Mouse (Mus musculus) embryonic fibroblast, embryonic 13.5 days (primary cell): ENCODE data around the gene Shh.

Source experiments
- CTCF ChIP-seq: IDR thresholded peaks from 2 replicates; pipeline ENCODE4 v1.5.1; 2011; ENCODE audit warnings: mild to moderate bottlenecking, control low read depth, low read length, moderate library complexity, borderline replicate concordance; ENCODE audit not compliant: insufficient read depth
- POLR2A ChIP-seq: IDR thresholded peaks from 2 replicates; pipeline ENCODE4 v1.6.1; 2011; ENCODE audit warnings: low read depth, mild to moderate bottlenecking, control low read depth, low read length, moderate library complexity

- TF ChIP-seq CTCF (no peak), POLR2A (no peak)
These were observed 12.5 kb downstream of the Shh start for GRCm38 (mm10) chr5:28454546-28454945.
